Mouse (Mus musculus): Measurements from ENCODE around the gene Dmac2. TPM values are rescaled to one million over a fixed set of nuclear protein-coding genes. Genes with fewer than 3 reads are reported as not detected.
A peak's percentile ranks its signal among the peaks of the same experiment; 100 is the strongest.
"Not testable (repeated sequence)": the region's sequence is repeated elsewhere in the genome, so short reads cannot be mapped to it uniquely, and the experiment has no call there.

Gene Dmac2
- 26.3 and 29.6 TPM in 2 replicates for polyA plus RNA-seq (2016; fragmentation: Nextera tagmentation; extraction: Ambion mirVana)

- 2% methylated on average over 53 of the region's 53 CpGs for WGBS
- no peaks in the 10 kb centered on the region for H3K9me3 ChIP-seq
- peaks cover 24% of the 10 kb centered on the region for H3K36me3 ChIP-seq
- peaks cover 13% of the 10 kb centered on the region; the same call in 1 of the 2 replicates for H3K4me1 ChIP-seq (replicated peaks)
- H3K27me3 ChIP-seq (ENCODE audit: insufficient read depth, poor library complexity, severe bottlenecking): peaks cover 5% of the 10 kb centered on the region; the same call in 1 of the 2 replicates
- DNase-seq (ENCODE audit: low spot score): peak; percentile 91
- peak within 1 kb of the TSS; percentile 67 for H3K27ac ChIP-seq
- peak within 1 kb of the TSS; percentile 59 for H3K4me3 ChIP-seq
Observed at GRCm38 (mm10) chr7:25618865-25619721, at the start of gene Dmac2. Gene Dmac2 (plus strand): TSS chr7:25619414.

- WGBS: 82% methylated on average over 5 of the region's 5 CpGs
- H3K27ac ChIP-seq; H3K36me3 ChIP-seq; H3K4me3 ChIP-seq; DNase-seq (ENCODE audit: low spot score); H3K27me3 ChIP-seq (ENCODE audit: insufficient read depth, poor library complexity, severe bottlenecking); H3K9me3 ChIP-seq: not testable (repeated sequence)
- H3K4me1 ChIP-seq (replicated peaks): peaks cover 14% of the 10 kb centered on the region
Observed at GRCm38 (mm10) chr7:25573806-25574205, 45.4 kb upstream of the Dmac2 start.

GRCm38 (mm10) chr7:25575105-25575504 is 44.1 kb upstream of the Dmac2 start:
- WGBS: 72% methylated on average over 5 of the region's 5 CpGs
- H3K27ac ChIP-seq: peak overlapping the region; percentile 30
- H3K9me3 ChIP-seq: no peaks in the 10 kb centered on the region
- H3K4me3 ChIP-seq: no peak overlapping the region
- no peak for DNase-seq (ENCODE audit: low spot score)
- no peaks in the 10 kb centered on the region for H3K36me3 ChIP-seq
- peaks cover 14% of the 10 kb centered on the region for H3K4me1 ChIP-seq (replicated peaks)
- H3K27me3 ChIP-seq (ENCODE audit: insufficient read depth, poor library complexity, severe bottlenecking): no peaks in the 10 kb centered on the region; the same call in 1 of the 2 replicates

- H3K27me3 ChIP-seq (ENCODE audit: insufficient read depth, poor library complexity, severe bottlenecking): no peaks in the 10 kb centered on the region; the same call in 1 of the 2 replicates
- H3K36me3 ChIP-seq: no peaks in the 10 kb centered on the region
- peak overlapping the region; percentile 30; the same call in 1 of the 2 replicates for H3K27ac ChIP-seq
- no peak overlapping the region for H3K4me3 ChIP-seq
- 9% methylated on average over 8 of the region's 8 CpGs for WGBS
- no peaks in the 10 kb centered on the region for H3K9me3 ChIP-seq
- peak; percentile 10 for DNase-seq (ENCODE audit: low spot score)
- H3K4me1 ChIP-seq (replicated peaks): peaks cover 14% of the 10 kb centered on the region
Observed at GRCm38 (mm10) chr7:25575870-25576269, 43.3 kb upstream of the Dmac2 start.

GRCm38 (mm10) chr7:25576308-25576707 is 42.9 kb upstream of the Dmac2 start:
- H3K4me1 ChIP-seq (replicated peaks): peaks cover 14% of the 10 kb centered on the region
- H3K27ac ChIP-seq; H3K4me3 ChIP-seq; H3K36me3 ChIP-seq; H3K9me3 ChIP-seq; DNase-seq (ENCODE audit: low spot score); H3K27me3 ChIP-seq (ENCODE audit: insufficient read depth, poor library complexity, severe bottlenecking): not testable (repeated sequence)
- WGBS: 45% methylated on average over 6 of the region's 6 CpGs

GRCm38 (mm10) chr7:25576793-25577437 is 42.3 kb upstream of the Dmac2 start:
- not testable (repeated sequence) for DNase-seq (ENCODE audit: low spot score); H3K4me3 ChIP-seq; H3K27ac ChIP-seq; H3K27me3 ChIP-seq (ENCODE audit: insufficient read depth, poor library complexity, severe bottlenecking); H3K36me3 ChIP-seq; H3K9me3 ChIP-seq
- H3K4me1 ChIP-seq (replicated peaks): peaks cover 14% of the 10 kb centered on the region
- WGBS: 74% methylated on average over 14 of the region's 14 CpGs

- DNase-seq (ENCODE audit: low spot score): no peak
- H3K4me1 ChIP-seq (replicated peaks): peaks cover 14% of the 10 kb centered on the region
- H3K27ac ChIP-seq: no peak overlapping the region
- WGBS: 91% methylated on average over 10 of the region's 10 CpGs
- H3K4me3 ChIP-seq: no peak overlapping the region
- no peaks in the 10 kb centered on the region for H3K36me3 ChIP-seq
- 0 out of 2 replicates have a peak, but pooled peaks cover 6% of the 10 kb centered on the region for H3K9me3 ChIP-seq
- no peaks in the 10 kb centered on the region; the same call in 1 of the 2 replicates for H3K27me3 ChIP-seq (ENCODE audit: insufficient read depth, poor library complexity, severe bottlenecking)
Observed at GRCm38 (mm10) chr7:25579441-25579840, 39.8 kb upstream of the Dmac2 start.

- WGBS: 91% methylated on average over 15 of the region's 15 CpGs
- Histone ChIP-seq H3K9me3 (0 out of 2 replicates have a peak, but pooled peaks cover 6% of the 10 kb centered on the region), H3K4me1 (replicated peaks) (no peaks in the 10 kb centered on the region), H3K27ac (no peak overlapping the region), H3K27me3 (ENCODE audit: insufficient read depth, poor library complexity, severe bottlenecking) (no peaks in the 10 kb centered on the region), H3K4me3 (no peak overlapping the region), H3K36me3 (no peaks in the 10 kb centered on the region)
- no peak for DNase-seq (ENCODE audit: low spot score)
Observed at GRCm38 (mm10) chr7:25582301-25582810, 36.9 kb upstream of the Dmac2 start.

GRCm38 (mm10) chr7:25584651-25585050 is 34.6 kb upstream of the Dmac2 start:
- Histone ChIP-seq H3K9me3 (0 out of 2 replicates have a peak, but pooled peaks cover 6% of the 10 kb centered on the region), H3K36me3 (no peaks in the 10 kb centered on the region), H3K27ac (no peak overlapping the region), H3K4me3 (no peak overlapping the region), H3K4me1 (replicated peaks) (no peaks in the 10 kb centered on the region), H3K27me3 (ENCODE audit: insufficient read depth, poor library complexity, severe bottlenecking) (no peaks in the 10 kb centered on the region)
- DNase-seq (ENCODE audit: low spot score): no peak
- 88% methylated on average over 5 of the region's 5 CpGs for WGBS

- no peaks in the 10 kb centered on the region for H3K4me1 ChIP-seq (replicated peaks)
- H3K27me3 ChIP-seq (ENCODE audit: insufficient read depth, poor library complexity, severe bottlenecking): no peaks in the 10 kb centered on the region
- no peak for DNase-seq (ENCODE audit: low spot score)
- 85% methylated on average over 9 of the region's 9 CpGs for WGBS
- 0 out of 2 replicates have a peak, but pooled peaks cover 6% of the 10 kb centered on the region for H3K9me3 ChIP-seq
- H3K4me3 ChIP-seq: no peak overlapping the region
- no peak overlapping the region for H3K27ac ChIP-seq
- no peaks in the 10 kb centered on the region for H3K36me3 ChIP-seq
Observed at GRCm38 (mm10) chr7:25585351-25586204, 33.6 kb upstream of the Dmac2 start.

GRCm38 (mm10) chr7:25591226-25591625 is 28.0 kb upstream of the Dmac2 start:
- no peak for DNase-seq (ENCODE audit: low spot score)
- 91% methylated on average over 2 of the region's 2 CpGs for WGBS
- no peak overlapping the region for H3K27ac ChIP-seq
- H3K9me3 ChIP-seq: no peaks in the 10 kb centered on the region
- no peak overlapping the region for H3K4me3 ChIP-seq
- no peaks in the 10 kb centered on the region for H3K27me3 ChIP-seq (ENCODE audit: insufficient read depth, poor library complexity, severe bottlenecking)
- H3K4me1 ChIP-seq (replicated peaks): 0 out of 2 replicates have a peak, but pooled peaks cover 3% of the 10 kb centered on the region
- H3K36me3 ChIP-seq: no peaks in the 10 kb centered on the region

GRCm38 (mm10) chr7:25593859-25594258 is 25.4 kb upstream of the Dmac2 start:
- 86% methylated on average over 3 of the region's 3 CpGs for WGBS
- 0 out of 2 replicates have a peak, but pooled peaks cover 3% of the 10 kb centered on the region for H3K4me1 ChIP-seq (replicated peaks)

More at GRCm38 (mm10) chr7:25593859-25594258, 25.4 kb upstream of the Dmac2 start:
- no peaks in the 10 kb centered on the region for H3K9me3 ChIP-seq
- H3K36me3 ChIP-seq: no peaks in the 10 kb centered on the region
- H3K4me3 ChIP-seq: no peak overlapping the region
- no peak overlapping the region for H3K27ac ChIP-seq
- DNase-seq (ENCODE audit: low spot score): no peak
- H3K27me3 ChIP-seq (ENCODE audit: insufficient read depth, poor library complexity, severe bottlenecking): no peaks in the 10 kb centered on the region
